Mouse (Mus musculus) liver, embryonic 14.5 days (tissue): ENCODE results near the gene Ttf2.

Experiments
- CTCF ChIP-seq: IDR thresholded peaks from 2 replicates; pipeline ENCODE4 v1.5.1; 2016; ENCODE audit warnings: antibody characterized with exemption, low read depth, control low read depth
- EP300 ChIP-seq: IDR thresholded peaks from 2 replicates; pipeline ENCODE4 v1.6.1; 2016; ENCODE audit warnings: antibody characterized with exemption, low read depth

DNA sequence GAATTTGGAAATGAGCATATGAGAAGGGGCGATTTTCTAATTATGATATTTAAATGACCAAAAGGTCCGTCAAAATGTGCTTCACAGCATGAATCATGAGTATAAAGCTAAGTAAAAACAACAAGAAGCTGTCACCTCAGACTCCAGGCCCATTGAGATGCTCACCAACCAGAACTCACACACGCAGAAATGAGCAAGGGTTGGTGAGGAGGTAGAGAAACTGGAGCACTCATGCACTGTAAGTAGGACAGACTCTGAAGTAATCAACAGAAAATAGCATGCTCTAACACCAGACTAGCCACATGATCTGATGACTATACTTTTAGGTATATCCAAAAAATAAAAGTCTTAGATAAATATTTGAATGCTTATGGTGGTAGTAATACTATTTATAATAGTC, 79.1 kb downstream of the Ttf2 start:
- TF ChIP-seq CTCF (no peak), EP300 (no peak)
